28 mouse cellular contexts compared by ENCODE assay signal in the genomic region with DNA sequence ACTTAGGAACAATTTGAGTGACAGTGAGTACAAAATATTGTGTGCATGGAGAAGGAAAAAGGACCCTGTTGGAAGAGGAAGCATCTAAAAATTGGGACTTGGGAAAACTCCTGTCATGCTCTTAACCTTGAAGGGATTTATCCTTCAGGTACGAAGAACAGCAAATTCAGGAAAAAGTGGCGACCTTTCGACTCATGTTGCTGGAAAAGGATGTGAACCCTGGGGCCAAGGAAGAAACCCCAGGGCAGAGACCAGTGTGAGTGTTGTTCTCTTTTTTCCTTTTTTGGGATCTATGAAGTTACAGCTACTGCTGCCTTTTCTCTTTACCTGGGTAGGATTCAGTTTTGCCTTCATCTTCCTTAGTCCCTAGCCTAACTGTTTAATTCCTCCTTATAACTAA. TPM values are rescaled to one million over a fixed set of nuclear protein-coding genes. Genes with fewer than 3 reads are reported as not detected.
"Had no signal": no experiment of that assay in that cellular context is flagged by ENCODE, and none has a peak within 500 bp of the region (broad histone marks: within the 10 kb centered on the region; RNA-seq: fewer than 3 reads in every experiment).

No protein-coding gene starts in this region.

- H3K27ac ChIP-seq: heart, adult 2 months; heart, embryonic 13.5 days; heart, embryonic 15.5 days; hindbrain, embryonic 10.5 days; hindbrain, embryonic 12.5 days; hindbrain, embryonic 14.5 days; intestine, embryonic 15.5 days; layer of hippocampus, adult 2 months; left cerebral cortex, adult 2 months; limb, embryonic 10.5 days; limb, embryonic 12.5 days; liver, embryonic 13.5 days; liver, embryonic 15.5 days had no signal

- H3K9ac ChIP-seq: heart, embryonic 13.5 days; heart, embryonic 15.5 days; hindbrain, embryonic 12.5 days; hindbrain, embryonic 14.5 days; intestine, embryonic 15.5 days; limb, embryonic 12.5 days; liver, embryonic 13.5 days; liver, embryonic 15.5 days; liver, postnatal 0 days had no signal

- ATAC-seq: hindbrain, embryonic 16.5 days; inflammation-experienced regulatory T-cells, adult 6 months; intestine, embryonic 15.5 days; intestine, postnatal 0 days; liver, postnatal 0 days had no signal

- H3K9me3 ChIP-seq: heart, embryonic 13.5 days; heart, embryonic 15.5 days; hindbrain, embryonic 10.5 days; hindbrain, embryonic 12.5 days; intestine, embryonic 15.5 days; limb, embryonic 10.5 days; limb, embryonic 12.5 days; liver, embryonic 13.5 days; liver, embryonic 15.5 days had no signal

- DNase-seq: gastrocnemius, postnatal 14 days; gastrocnemius, postnatal 36 days; heart, adult 11 months; heart, adult 2 months; heart, postnatal 4 days; kidney, adult 18-20 months; kidney, postnatal 10 days; liver; liver, embryonic 13.5 days; liver, postnatal 0 days had no signal

- H3K4me2 ChIP-seq: heart, embryonic 11.5 days; heart, embryonic 13.5 days; heart, embryonic 15.5 days; hindbrain, embryonic 12.5 days; hindbrain, embryonic 14.5 days; intestine, embryonic 15.5 days; liver, embryonic 11.5 days; liver, embryonic 13.5 days; liver, embryonic 15.5 days had no signal

- H3K27me3 ChIP-seq: heart, embryonic 13.5 days; heart, embryonic 15.5 days; hindbrain, embryonic 12.5 days; intestine, embryonic 15.5 days; limb, embryonic 12.5 days; liver, embryonic 13.5 days; liver, embryonic 15.5 days had no signal

- H3K4me3 ChIP-seq: heart, adult 2 months; heart, embryonic 13.5 days; heart, embryonic 15.5 days; hindbrain, embryonic 12.5 days; intestine, embryonic 15.5 days; layer of hippocampus, adult 2 months; left cerebral cortex, adult 2 months; limb, embryonic 10.5 days; limb, embryonic 12.5 days; liver, embryonic 13.5 days; liver, embryonic 15.5 days had no signal

RNA-seq across cellular contexts. Expression of a gene that starts 27.9 kb away (rescaled TPM):
- polyA plus RNA-seq: heart, adult 2 months; heart, embryonic 11.5 days; heart, embryonic 13.5 days; heart, embryonic 15.5 days; heart, postnatal 0 days; hindbrain, embryonic 10.5 days; hindbrain, embryonic 14.5 days; hindbrain, embryonic 16.5 days; intestine, postnatal 0 days; limb, embryonic 10.5 days; limb, embryonic 12.5 days; liver, embryonic 11.5 days; liver, embryonic 13.5 days; liver, embryonic 15.5 days; liver, postnatal 0 days had no signal

RNA-seq across cellular contexts. Expression of a gene that starts 35.7 kb away (rescaled TPM):
- polyA plus RNA-seq: heart, embryonic 11.5 days; heart, embryonic 15.5 days; heart, postnatal 0 days; hindbrain, embryonic 10.5 days; hindbrain, embryonic 12.5 days; hindbrain, embryonic 14.5 days; hindbrain, embryonic 16.5 days; limb, embryonic 10.5 days; limb, embryonic 12.5 days; limb, embryonic 14.5 days; liver, embryonic 11.5 days; liver, embryonic 13.5 days; liver, embryonic 15.5 days; liver, postnatal 0 days had no signal
